Mouse (Mus musculus) adipocyte (in vitro differentiated cells): ENCODE results near the gene Rnf126.
"Not testable (repeated sequence)": the region's sequence is repeated elsewhere in the genome, so short reads cannot be mapped to it uniquely, and the experiment has no call there.

ENCODE experiments used
- DNase-seq: peaks from one replicate; pipeline ENCODE4 v3.0.0-alpha.2; 2016; ENCODE audit warnings: low spot score

The Rnf126 gene

GRCm38 (mm10) chr10:79766001-79766507 is 698 bp downstream of the Rnf126 start:
- DNase-seq: no peak

GRCm38 (mm10) chr10:79765228-79765745 is 1.5 kb downstream of the Rnf126 start:
- DNase-seq: no peak

- no peak for DNase-seq
Measured at GRCm38 (mm10) chr10:79764234-79764633, 2.5 kb downstream of the Rnf126 start.

GRCm38 (mm10) chr10:79762875-79763274 is 3.9 kb downstream of the Rnf126 start:
- no peak for DNase-seq

- no peak for DNase-seq
Measured at GRCm38 (mm10) chr10:79760603-79761143, 6.1 kb downstream of the Rnf126 start.

GRCm38 (mm10) chr10:79759675-79760074 is 7.1 kb downstream of the Rnf126 start:
- not testable (repeated sequence) for DNase-seq

- DNase-seq: no peak
Measured at GRCm38 (mm10) chr10:79756660-79757059, 10.1 kb downstream of the Rnf126 start.

GRCm38 (mm10) chr10:79755854-79756253 is 10.9 kb downstream of the Rnf126 start:
- DNase-seq: no peak

GRCm38 (mm10) chr10:79754856-79755516 is 11.8 kb downstream of the Rnf126 start, which contains the start of gene Fgf22:
Gene Fgf22 (plus strand): TSS chr10:79755076.
- no peak for DNase-seq

- DNase-seq: peak; percentile 69
Measured at GRCm38 (mm10) chr10:79748496-79748895, 18.3 kb downstream of the Rnf126 start.

- no peak for DNase-seq
Measured at GRCm38 (mm10) chr10:79746774-79747151, 20.0 kb downstream of the Rnf126 start.

GRCm38 (mm10) chr10:79745898-79746773 is 20.6 kb downstream of the Rnf126 start, which contains the start of gene Polrmt:
Gene Polrmt (minus strand): TSS chr10:79746581.
- DNase-seq: peak; percentile 97

- DNase-seq: no peak
Measured at GRCm38 (mm10) chr10:79745411-79745810, 21.3 kb downstream of the Rnf126 start.

GRCm38 (mm10) chr10:79743650-79744365 is 22.9 kb downstream of the Rnf126 start:
- DNase-seq: no peak

GRCm38 (mm10) chr10:79743161-79743560 is 23.6 kb downstream of the Rnf126 start:
- no peak for DNase-seq

- DNase-seq: no peak
Measured at GRCm38 (mm10) chr10:79740863-79741262, 25.9 kb downstream of the Rnf126 start.

- DNase-seq: no peak
Measured at GRCm38 (mm10) chr10:79739234-79739633, 27.5 kb downstream of the Rnf126 start.

GRCm38 (mm10) chr10:79738259-79738658 is 28.5 kb downstream of the Rnf126 start:
- DNase-seq: no peak

GRCm38 (mm10) chr10:79736706-79737105 is 30.0 kb downstream of the Rnf126 start:
- DNase-seq: no peak

GRCm38 (mm10) chr10:79735361-79735760 is 31.4 kb downstream of the Rnf126 start:
- no peak for DNase-seq

GRCm38 (mm10) chr10:79733847-79734246 is 32.9 kb downstream of the Rnf126 start:
- DNase-seq: no peak

GRCm38 (mm10) chr10:79732500-79732899 is 34.3 kb downstream of the Rnf126 start:
- DNase-seq: peak; percentile 23
